Mouse (Mus musculus) Patski (cell line): ENCODE results near the gene Nat8l. TPM values are rescaled to one million over a fixed set of nuclear protein-coding genes. Genes with fewer than 3 reads are reported as not detected.
A peak's percentile ranks its signal among the peaks of the same experiment; 100 is the strongest.
"Not testable (repeated sequence)": the region's sequence is repeated elsewhere in the genome, so short reads cannot be mapped to it uniquely, and the experiment has no call there.

Source experiments
- ATAC-seq: fragments of 100-300 bp; one replicate; pipeline ENCODE4 v1.8.0; 2021
- CTCF ChIA-PET: fragments of 350-600 bp; sonication (Branson Sonifier 250); formaldehyde crosslinking; loops from one replicate; lab custom pipeline; 2022; ENCODE audit warnings: inconsistent platforms; lab: Charles Lee
- POLR2A ChIA-PET: fragments of 350-600 bp; sonication (Branson Sonifier 250); formaldehyde crosslinking; loops from one replicate; lab custom pipeline; 2022; ENCODE audit warnings: antibody characterized with exemption, inconsistent platforms; lab: Charles Lee
- DNase-seq: peaks from one replicate; pipeline ENCODE4 v3.0.0-alpha.2; 2011; ENCODE audit warnings: low read depth, low spot score
- H3K27me3 ChIP-seq: fragments of 371-371 bp; one replicate; pipeline ENCODE4 v1.5.1; 2021
- CTCF ChIP-seq: fragments of 100-300 bp; IDR thresholded peaks from one replicate; pipeline ENCODE4 v1.5.1; 2021
- in situ Hi-C: fragments of 300-500 bp; cut with MboI; formaldehyde crosslinking; loops from 3 replicates; pipeline ENCODE4 v1.11.1; 2018; ENCODE audit warnings: low pct_unique_long_range_greater_than_20kb, mixed read lengths
- polyA plus RNA-seq: library from polyadenylated mRNA; unstranded; gene quantifications from one replicate; pipeline ENCODE4 v1.2.3, GENCODE M21; 2021

Gene Nat8l
- 1.0 TPM for polyA plus RNA-seq

- CTCF ChIA-PET = no interaction called here
- no peak for TF ChIP-seq CTCF
- peak; percentile 19 for ATAC-seq
- H3K27me3 ChIP-seq = peaks cover 22% of the 10 kb centered on the region
- POLR2A ChIA-PET = interaction anchor here (0.8 kb wide), 1 partner anchor 51 kb away, joined by 3 read pairs; no protein-coding TSS in a partner anchor
- no peak for DNase-seq
- in situ Hi-C loops = no loop called here
Observed at GRCm38 (mm10) chr5:33995843-33996693, at the start of gene Nat8l. Gene Nat8l (plus strand): TSS chr5:33995984.

DNA sequence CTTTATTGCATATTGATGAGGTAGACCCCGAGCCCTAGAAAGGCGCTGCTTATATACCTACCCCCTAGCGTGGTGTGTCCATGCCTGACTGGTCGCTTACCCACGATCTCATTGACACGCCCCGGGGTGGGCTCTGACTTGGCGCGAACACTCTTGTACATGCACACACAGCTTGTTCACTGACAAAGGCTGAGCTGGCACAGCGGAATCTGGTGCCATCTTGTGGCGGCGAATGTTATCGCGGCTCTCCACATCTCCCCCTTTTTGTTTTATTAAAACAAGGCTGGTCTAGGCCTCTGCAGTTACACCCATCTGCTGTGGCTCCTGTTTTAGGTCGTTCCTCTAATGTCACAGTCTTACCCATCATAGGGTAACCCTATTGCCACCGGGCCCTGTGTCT, 48.7 kb upstream of the Nat8l start:
- POLR2A ChIA-PET, in situ Hi-C loops, DNase-seq, ATAC-seq, CTCF ChIA-PET, H3K27me3 ChIP-seq: not testable (repeated sequence)
- TF ChIP-seq CTCF = peak; percentile 18

GRCm38 (mm10) chr5:33948314-33948713, 47.5 kb upstream of the Nat8l start:
- ChIA-PET POLR2A (no interaction called here), CTCF (no interaction called here)
- H3K27me3 ChIP-seq = peaks cover 9% of the 10 kb centered on the region
- ATAC-seq (no peak), DNase-seq (no peak)
- in situ Hi-C loops = no loop called here
- no peak for TF ChIP-seq CTCF

GRCm38 (mm10) chr5:33953471-33954185, 42.2 kb upstream of the Nat8l start:
- in situ Hi-C loops = no loop called here
- POLR2A ChIA-PET = interaction anchor here (1.2 kb wide), 1 partner anchor 9 kb away, joined by 3 read pairs; no protein-coding TSS in a partner anchor
- CTCF ChIA-PET = interaction anchor here (1.3 kb wide), 1 partner anchor 14 kb away, joined by 4 read pairs; no protein-coding TSS in a partner anchor
- DNase-seq (no peak), ATAC-seq (no peak)
- no peak for TF ChIP-seq CTCF
- H3K27me3 ChIP-seq = no peaks in the 10 kb centered on the region

GRCm38 (mm10) chr5:33954354-33954753, 41.4 kb upstream of the Nat8l start:
- DNase-seq (no peak), ATAC-seq (no peak)
- peak; percentile 56 for TF ChIP-seq CTCF
- H3K27me3 ChIP-seq = no peaks in the 10 kb centered on the region
- POLR2A ChIA-PET = interaction anchor here (1.2 kb wide), 1 partner anchor 9 kb away, joined by 3 read pairs; no protein-coding TSS in a partner anchor
- CTCF ChIA-PET = interaction anchor here (1.3 kb wide), 2 partner anchors 11 to 15 kb away, joined by 4 read pairs; no protein-coding TSS in a partner anchor
- in situ Hi-C loops = no loop called here

GRCm38 (mm10) chr5:33955868-33956267, 39.9 kb upstream of the Nat8l start:
- in situ Hi-C loops = no loop called here
- CTCF ChIA-PET = no interaction called here
- TF ChIP-seq CTCF = no peak
- no peaks in the 10 kb centered on the region for H3K27me3 ChIP-seq
- ATAC-seq (peak; percentile 85), DNase-seq (peak; percentile 61)
- POLR2A ChIA-PET = no interaction called here

- no peak for TF ChIP-seq CTCF
- ChIA-PET CTCF (no interaction called here), POLR2A (no interaction called here)
- in situ Hi-C loops = no loop called here
- H3K27me3 ChIP-seq = no peaks in the 10 kb centered on the region
- DNase-seq (no peak), ATAC-seq (no peak)
Observed at GRCm38 (mm10) chr5:33959382-33959781, 36.4 kb upstream of the Nat8l start.

DNA sequence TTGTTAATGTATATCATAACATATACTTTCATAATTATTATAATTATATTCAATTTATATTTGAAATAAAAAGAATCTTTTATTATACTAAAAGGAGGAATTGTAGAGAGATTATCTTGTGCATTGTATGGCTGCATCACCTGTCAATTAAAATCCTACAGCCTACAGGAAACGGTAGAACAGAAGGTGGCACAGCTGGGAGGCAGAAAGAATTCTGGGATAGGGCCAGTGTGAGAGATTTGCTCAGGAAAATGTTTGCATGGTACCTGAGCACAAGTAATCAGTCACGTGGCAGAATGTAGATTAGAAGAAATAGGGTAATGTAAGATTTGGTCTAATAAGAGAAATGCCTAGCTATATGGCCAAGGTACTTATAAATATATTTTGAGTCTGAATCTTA, 21.0 kb upstream of the Nat8l start:
- ChIA-PET POLR2A (no interaction called here), CTCF (no interaction called here)
- ATAC-seq = no peak
- no peak for TF ChIP-seq CTCF
- no peak for DNase-seq
- in situ Hi-C loops = no loop called here
- H3K27me3 ChIP-seq = peaks cover 13% of the 10 kb centered on the region

- in situ Hi-C loops = no loop called here
- ChIA-PET CTCF (no interaction called here), POLR2A (interaction anchor here (0.7 kb wide), 1 partner anchor 574 kb away, joined by 5 read pairs; no protein-coding TSS in a partner anchor)
- TF ChIP-seq CTCF = no peak
- DNase-seq (no peak), ATAC-seq (no peak)
- peaks cover 8% of the 10 kb centered on the region for H3K27me3 ChIP-seq
Observed at GRCm38 (mm10) chr5:33976267-33976666, 19.5 kb upstream of the Nat8l start.

DNA sequence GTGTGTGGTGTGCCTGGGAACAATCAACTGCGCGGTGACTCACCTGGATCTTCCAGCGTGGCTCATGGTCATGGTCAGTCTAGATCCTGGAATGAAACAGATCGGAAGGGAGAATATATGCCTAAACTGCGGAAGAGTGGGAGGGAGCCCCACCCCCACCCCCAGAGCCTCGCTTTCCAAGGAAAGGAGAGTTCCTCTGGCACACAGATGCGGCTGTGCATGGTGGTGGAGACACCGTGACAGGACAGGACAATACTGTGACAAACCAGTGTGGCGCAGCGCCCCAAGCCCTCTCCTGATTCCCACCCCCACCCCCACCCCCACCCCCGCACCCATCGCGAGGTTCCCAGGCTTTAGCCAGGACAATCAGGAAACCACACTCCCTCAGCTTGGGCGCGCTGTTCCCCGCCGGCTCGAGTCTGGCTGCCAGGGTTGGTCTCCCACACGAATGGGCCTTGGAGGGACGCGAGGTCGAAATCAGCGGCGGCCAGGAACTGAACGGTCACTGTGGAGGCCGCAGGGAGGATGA, 13.0 kb upstream of the Nat8l start:
- TF ChIP-seq CTCF = no peak
- DNase-seq (peak; percentile 44), ATAC-seq (peak; percentile 19)
- in situ Hi-C loops = no loop called here
- no peaks in the 10 kb centered on the region for H3K27me3 ChIP-seq
- ChIA-PET POLR2A (no interaction called here), CTCF (no interaction called here)
